Mouse (Mus musculus) forebrain, embryonic 12.5 days (tissue): ENCODE data around the gene Myo6. TPM values are rescaled to one million over a fixed set of nuclear protein-coding genes. Genes with fewer than 3 reads are reported as not detected.

Experiments
- ATAC-seq: fragments of 200-750 bp; cut with Nextera tagmentation; 2 replicates; pipeline ENCODE4 v1.8.0; 2017; ENCODE audit warnings: moderate TSS enrichment; ENCODE audit not compliant: low FRiP score
- H3K27ac ChIP-seq: fragments of 300-500 bp; sonication (generic); 2 replicates; pipeline ENCODE4 v1.5.1; 2016; ENCODE audit warnings: mild to moderate bottlenecking
- H3K27me3 ChIP-seq: fragments of 300-500 bp; sonication (generic); 2 replicates; pipeline ENCODE4 v1.6.1; 2016; ENCODE audit warnings: mild to moderate bottlenecking
- H3K36me3 ChIP-seq: fragments of 300-500 bp; sonication (generic); replicated peaks from 2 replicates; pipeline ENCODE4 v1.6.1; 2016; ENCODE audit warnings: mild to moderate bottlenecking
- H3K4me1 ChIP-seq: fragments of 300-500 bp; sonication (generic); 2 replicates; pipeline ENCODE4 v1.6.1; 2016
- H3K4me2 ChIP-seq: fragments of 300-500 bp; sonication (generic); 2 replicates; pipeline ENCODE4 v1.6.1; 2016; ENCODE audit warnings: mild to moderate bottlenecking, moderate library complexity
- H3K4me3 ChIP-seq: fragments of 300-500 bp; sonication (generic); replicated peaks from 2 replicates; pipeline ENCODE4 v1.5.1; 2016; ENCODE audit warnings: mild to moderate bottlenecking
- H3K9ac ChIP-seq: fragments of 300-500 bp; sonication (generic); 2 replicates; pipeline ENCODE4 v1.6.1; 2016; ENCODE audit warnings: mild to moderate bottlenecking
- H3K9me3 ChIP-seq: fragments of 300-500 bp; sonication (generic); 2 replicates; pipeline ENCODE4 v1.6.1; 2016
- WGBS: fragments of 180-500 bp; shearing (Covaris S2); methylation state at CpG from one replicate; pipeline ENCODE4 v1.1.7; 2016; 5-methylcytosine and 5-hydroxymethylcytosine counted together
- polyA plus RNA-seq: library from polyadenylated mRNA; unstranded; fragments of >200 nt; fragmentation: Nextera tagmentation; extraction: Ambion mirVana; gene quantifications from 2 replicates; pipeline ENCODE4 v1.2.1, GENCODE M21; 2016

The Myo6 gene
- polyA plus RNA-seq, 1 experiment from 2014 or later = 15.1 TPM

- ATAC-seq = no peak
- 86% methylated on average over 2 of the region's 2 CpGs for WGBS
- H3K4me1 ChIP-seq = no peaks in the 10 kb centered on the region
- H3K9ac ChIP-seq = no peak overlapping the region
- no peak overlapping the region for H3K4me3 ChIP-seq
- H3K4me2 ChIP-seq = no peak overlapping the region
- no peaks in the 10 kb centered on the region for H3K9me3 ChIP-seq
- no peak overlapping the region for H3K27ac ChIP-seq
- H3K36me3 ChIP-seq = no peaks in the 10 kb centered on the region
- H3K27me3 ChIP-seq = no peaks in the 10 kb centered on the region
Measured at GRCm38 (mm10) chr9:80284539-80285174, 119.8 kb downstream of the Myo6 start.

GRCm38 (mm10) chr9:80286845-80287244, 122.0 kb downstream of the Myo6 start:
- Histone ChIP-seq H3K9me3 (no peaks in the 10 kb centered on the region), H3K27me3 (no peaks in the 10 kb centered on the region), H3K36me3 (no peaks in the 10 kb centered on the region), H3K9ac (no peak overlapping the region), H3K27ac (no peak overlapping the region), H3K4me1 (no peaks in the 10 kb centered on the region), H3K4me2 (no peak overlapping the region), H3K4me3 (no peak overlapping the region)
- WGBS = 91% methylated on average over 7 of the region's 7 CpGs
- ATAC-seq = no peak

- no peak for ATAC-seq
Measured at GRCm38 (mm10) chr9:80293056-80293584, 128.3 kb downstream of the Myo6 start.

GRCm38 (mm10) chr9:80296086-80296485, 131.3 kb downstream of the Myo6 start:
- Histone ChIP-seq H3K27ac (no peak overlapping the region), H3K9ac (no peak overlapping the region), H3K27me3 (no peaks in the 10 kb centered on the region), H3K4me1 (no peaks in the 10 kb centered on the region), H3K9me3 (no peaks in the 10 kb centered on the region), H3K36me3 (no peaks in the 10 kb centered on the region), H3K4me3 (no peak overlapping the region), H3K4me2 (no peak overlapping the region)
- ATAC-seq = no peak
- WGBS = 89% methylated on average over 4 of the region's 4 CpGs

More at GRCm38 (mm10) chr9:80293056-80293584, 128.3 kb downstream of the Myo6 start:
- no peaks in the 10 kb centered on the region for H3K36me3 ChIP-seq
- no peaks in the 10 kb centered on the region for H3K27me3 ChIP-seq
- H3K4me3 ChIP-seq = no peak overlapping the region
- H3K4me1 ChIP-seq = no peaks in the 10 kb centered on the region
- H3K9me3 ChIP-seq = no peaks in the 10 kb centered on the region
- H3K27ac ChIP-seq = no peak overlapping the region
- H3K4me2 ChIP-seq = no peak overlapping the region
- 52% methylated on average over 2 of the region's 2 CpGs for WGBS
- H3K9ac ChIP-seq = no peak overlapping the region

GRCm38 (mm10) chr9:80299031-80299430, 134.2 kb downstream of the Myo6 start:
- Histone ChIP-seq H3K4me1 (no peaks in the 10 kb centered on the region), H3K36me3 (no peaks in the 10 kb centered on the region), H3K9ac (no peak overlapping the region), H3K27me3 (no peaks in the 10 kb centered on the region), H3K9me3 (no peaks in the 10 kb centered on the region), H3K4me2 (no peak overlapping the region), H3K4me3 (no peak overlapping the region), H3K27ac (no peak overlapping the region)
- ATAC-seq = no peak
- 93% methylated on average over 9 of the region's 9 CpGs for WGBS

GRCm38 (mm10) chr9:80303518-80303917, 138.7 kb downstream of the Myo6 start:
- no peaks in the 10 kb centered on the region for H3K9me3 ChIP-seq
- H3K9ac ChIP-seq = no peak overlapping the region
- no peaks in the 10 kb centered on the region for H3K36me3 ChIP-seq
- no peak overlapping the region for H3K27ac ChIP-seq
- H3K4me3 ChIP-seq = no peak overlapping the region
- no peak overlapping the region for H3K4me2 ChIP-seq
- 74% methylated on average over 4 of the region's 4 CpGs for WGBS
- ATAC-seq = 0 out of 2 replicates have a peak, but pooled peaks have one; percentile 33
- H3K4me1 ChIP-seq = peaks cover 3% of the 10 kb centered on the region; the same call in 1 of the 2 replicates
- H3K27me3 ChIP-seq = no peaks in the 10 kb centered on the region

GRCm38 (mm10) chr9:80306390-80306789, 141.6 kb downstream of the Myo6 start:
- 84% methylated on average over 4 of the region's 4 CpGs for WGBS
- Histone ChIP-seq H3K4me1 (peaks cover 3% of the 10 kb centered on the region; the same call in 1 of the 2 replicates), H3K9ac (no peak overlapping the region), H3K27me3 (no peaks in the 10 kb centered on the region), H3K4me3 (no peak overlapping the region), H3K27ac (no peak overlapping the region), H3K4me2 (0 out of 2 replicates have a peak overlapping the region, but pooled peaks have one; percentile 22), H3K36me3 (no peaks in the 10 kb centered on the region), H3K9me3 (no peaks in the 10 kb centered on the region)
- 0 out of 2 replicates have a peak, but pooled peaks have one; percentile 30 for ATAC-seq

GRCm38 (mm10) chr9:80306853-80307252, 142.0 kb downstream of the Myo6 start:
- Histone ChIP-seq H3K4me2 (peak overlapping the region; percentile 22; the same call in 1 of the 2 replicates), H3K9ac (no peak overlapping the region)
- ATAC-seq = 0 out of 2 replicates have a peak, but pooled peaks have one; percentile 30

GRCm38 (mm10) chr9:80307629-80308028, 142.8 kb downstream of the Myo6 start:
- H3K27me3 ChIP-seq = no peaks in the 10 kb centered on the region
- no peaks in the 10 kb centered on the region for H3K36me3 ChIP-seq
- H3K4me3 ChIP-seq = no peak overlapping the region
- no peak overlapping the region for H3K4me2 ChIP-seq
- no peak overlapping the region for H3K9ac ChIP-seq
- H3K4me1 ChIP-seq = peaks cover 3% of the 10 kb centered on the region; the same call in 1 of the 2 replicates
- no peak for ATAC-seq
- 90% methylated on average over 13 of the region's 13 CpGs for WGBS
- H3K9me3 ChIP-seq = no peaks in the 10 kb centered on the region
- no peak overlapping the region for H3K27ac ChIP-seq

More at GRCm38 (mm10) chr9:80306853-80307252, 142.0 kb downstream of the Myo6 start:
- no peaks in the 10 kb centered on the region for H3K9me3 ChIP-seq
- no peaks in the 10 kb centered on the region for H3K27me3 ChIP-seq
- peaks cover 3% of the 10 kb centered on the region; the same call in 1 of the 2 replicates for H3K4me1 ChIP-seq
- H3K4me3 ChIP-seq = no peak overlapping the region
- no peaks in the 10 kb centered on the region for H3K36me3 ChIP-seq
- H3K27ac ChIP-seq = peak overlapping the region; percentile 57; the same call in 1 of the 2 replicates
- WGBS = 41% methylated on average over 11 of the region's 11 CpGs

- Histone ChIP-seq H3K9me3 (no peaks in the 10 kb centered on the region), H3K4me3 (no peak overlapping the region), H3K4me2 (no peak overlapping the region), H3K9ac (no peak overlapping the region), H3K36me3 (no peaks in the 10 kb centered on the region), H3K27me3 (no peaks in the 10 kb centered on the region), H3K4me1 (no peaks in the 10 kb centered on the region), H3K27ac (no peak overlapping the region)
- 79% methylated on average over 5 of the region's 5 CpGs for WGBS
- ATAC-seq = no peak
Measured at GRCm38 (mm10) chr9:80313610-80314009, 148.8 kb downstream of the Myo6 start.

- no peaks in the 10 kb centered on the region for H3K27me3 ChIP-seq
- no peak for ATAC-seq
- H3K9me3 ChIP-seq = no peaks in the 10 kb centered on the region
- 94% methylated on average over 6 of the region's 6 CpGs for WGBS
- H3K27ac ChIP-seq = no peak overlapping the region
- no peak overlapping the region for H3K9ac ChIP-seq
- H3K4me3 ChIP-seq = no peak overlapping the region
- no peaks in the 10 kb centered on the region for H3K4me1 ChIP-seq
- H3K36me3 ChIP-seq = no peaks in the 10 kb centered on the region
- no peak overlapping the region for H3K4me2 ChIP-seq
Measured at GRCm38 (mm10) chr9:80315922-80316321, 151.1 kb downstream of the Myo6 start.

GRCm38 (mm10) chr9:80318027-80318426, 153.2 kb downstream of the Myo6 start:
- no peak for ATAC-seq
- Histone ChIP-seq H3K9me3 (no peaks in the 10 kb centered on the region), H3K27me3 (no peaks in the 10 kb centered on the region), H3K4me1 (no peaks in the 10 kb centered on the region), H3K4me3 (no peak overlapping the region), H3K9ac (no peak overlapping the region), H3K36me3 (no peaks in the 10 kb centered on the region), H3K4me2 (no peak overlapping the region), H3K27ac (no peak overlapping the region)
- 90% methylated on average over 6 of the region's 6 CpGs for WGBS
